Mouse (Mus musculus) cortical plate, adult 2 months (tissue): Measurements from ENCODE around the gene Prmt8.
A peak's percentile ranks its signal among the peaks of the same experiment; 100 is the strongest.

ENCODE experiments used
- CTCF ChIP-seq: fragments of 200-500 bp; IDR thresholded peaks from 2 replicates; pipeline ENCODE4 v1.5.1; 2011; ENCODE audit warnings: mild to moderate bottlenecking, control low read depth, low read length; ENCODE audit not compliant: insufficient read depth; ENCODE audit errors: extremely low read depth
- POLR2A ChIP-seq: fragments of 200-500 bp; IDR thresholded peaks from 2 replicates; pipeline ENCODE4 v1.6.1; 2011; ENCODE audit warnings: mild to moderate bottlenecking, low read length, control low read depth; ENCODE audit not compliant: insufficient read depth; ENCODE audit errors: extremely low read depth

GRCm38 (mm10) chr6:127748793-127749192, 20.5 kb downstream of the Prmt8 start:
- TF ChIP-seq CTCF (no peak), POLR2A (0 out of 2 replicates have a peak, but pooled peaks have one; percentile 25)
